Comparison of ENCODE assay signal across 18 mouse cellular contexts in genomic region chr2:30884852-30885373, GRCm38 (mm10). TPM values are rescaled to one million over a fixed set of nuclear protein-coding genes. Genes with fewer than 3 reads are reported as not detected.
A peak's percentile ranks its signal among the peaks of the same experiment; 100 is the strongest.
DNase-seq lines count a peak whose midpoint lies in the region; ATAC-seq and TF ChIP-seq lines count a peak whose summit lies in the region.
"Had no signal": no experiment of that assay in that cellular context is flagged by ENCODE, and none has a peak within 500 bp of the region (broad histone marks: within the 10 kb centered on the region; RNA-seq: fewer than 3 reads in every experiment).

No protein-coding gene starts in this region.

- whole genome bisulfite sequencing in hindbrain, postnatal 0 days = 92% methylated on average over 4 of the region's 4 CpGs
- 92% methylated on average over 4 of the region's 4 CpGs for WGBS in hindbrain, embryonic 13.5 days
- 96% methylated on average over 4 of the region's 4 CpGs for WGBS in embryonic facial prominence, embryonic 14.5 days

- no peaks in the 10 kb centered on the region for H3K4me1 ChIP-seq in hindbrain, postnatal 0 days (ENCODE audit: insufficient read depth, low read length)
- H3K4me1 ChIP-seq in hindbrain, embryonic 13.5 days (replicated peaks) = 0 out of 2 replicates have a peak, but pooled peaks cover 3% of the 10 kb centered on the region
- peaks cover 4 to 25% of the 10 kb centered on the region in 2 experiments for H3K4me1 ChIP-seq in ES-E14 (ENCODE audit: control insufficient read depth in 2 of 2, insufficient read depth in 2 of 2, low read length in 2 of 2, poor library complexity in 1 of 2)
- peaks cover 9% of the 10 kb centered on the region for H3K4me1 ChIP-seq in embryonic facial prominence, embryonic 14.5 days (ENCODE audit: control insufficient read depth, insufficient read depth, low read length)

- no peak for ATAC-seq in hindbrain, postnatal 0 days
- no peak for ATAC-seq in hindbrain, embryonic 13.5 days (ENCODE audit: low FRiP score)
- no peak for ATAC-seq in embryonic facial prominence, embryonic 14.5 days (ENCODE audit: low read depth)

- no peaks in the 10 kb centered on the region for H3K9me3 ChIP-seq in hindbrain, postnatal 0 days (ENCODE audit: low read length)
- no peaks in the 10 kb centered on the region for H3K9me3 ChIP-seq in hindbrain, embryonic 13.5 days
- H3K9me3 ChIP-seq in ES-E14 (ENCODE audit: control insufficient read depth, insufficient read depth, low read depth, low read length) = no peaks in the 10 kb centered on the region
- no peaks in the 10 kb centered on the region for H3K9me3 ChIP-seq in embryonic facial prominence, embryonic 14.5 days (ENCODE audit: control insufficient read depth, low read length)
- H3K9me3 ChIP-seq: neural tube, embryonic 13.5 days had no signal

- in situ Hi-C loops in ES-E14 (cut with MboI; ENCODE audit: low sequenced_read_pairs in 2 of 2, unreplicated experiment in 2 of 2) = no loop called here

- H3K9ac ChIP-seq in hindbrain, postnatal 0 days (replicated peaks; ENCODE audit: low read length) = no peak overlapping the region
- H3K9ac ChIP-seq in hindbrain, embryonic 13.5 days = no peak overlapping the region
- H3K9ac ChIP-seq in ES-E14 (ENCODE audit: insufficient read depth, low read depth, low read length, poor library complexity, severe bottlenecking) = peak overlapping the region; percentile 28; the same call in 1 of the 2 replicates
- no peak overlapping the region for H3K9ac ChIP-seq in embryonic facial prominence, embryonic 14.5 days (ENCODE audit: low read depth, low read length)
- H3K9ac ChIP-seq: neural tube, embryonic 13.5 days had no signal

- H3K27me3 ChIP-seq in hindbrain, postnatal 0 days (ENCODE audit: insufficient read depth, low read length) = no peaks in the 10 kb centered on the region
- H3K27me3 ChIP-seq in hindbrain, embryonic 13.5 days = no peaks in the 10 kb centered on the region
- no peaks in the 10 kb centered on the region for H3K27me3 ChIP-seq in embryonic facial prominence, embryonic 14.5 days (replicated peaks; ENCODE audit: control insufficient read depth, insufficient read depth, low read length)
- H3K27me3 ChIP-seq in myocyte (ENCODE audit: control insufficient read depth, insufficient read depth, insufficient read length) = no peaks in the 10 kb centered on the region
- H3K27me3 ChIP-seq: neural tube, embryonic 13.5 days had no signal

- DNase-seq in hindbrain, postnatal 0 days (ENCODE audit: low spot score) = no peak
- DNase-seq in ES-E14 (ENCODE audit: low read depth, low spot score) = no peak
- no peak for DNase-seq in embryonic facial prominence, embryonic 14.5 days (ENCODE audit: low spot score)
- DNase-seq in c-Kit-positive CD71-positive TER-119-positive erythroid progenitor cells, embryonic 14.5 days (ENCODE audit: low spot score) = no peak
- no peak for DNase-seq in ovary, postnatal 10 days (ENCODE audit: low spot score)
- DNase-seq: adrenal gland, postnatal 10 days; B cell, adult 2 months; cerebellum, adult 9-10 months; heart, postnatal 4 days; kidney, adult 8-10 months; lung, postnatal 14 days; thymus, postnatal 14 days had no signal

- H3K4me3 ChIP-seq in hindbrain, postnatal 0 days (ENCODE audit: low read length) = no peak overlapping the region
- H3K4me3 ChIP-seq in hindbrain, embryonic 13.5 days = no peak overlapping the region
- H3K4me3 ChIP-seq in ES-E14 (ENCODE audit: insufficient read depth in 1 of 2, low read depth in 1 of 2, low read length in 2 of 2, poor library complexity in 1 of 2, severe bottlenecking in 1 of 2) (no peak overlapping the region), myocyte (no peak overlapping the region)
- no peak overlapping the region for H3K4me3 ChIP-seq in embryonic facial prominence, embryonic 14.5 days (ENCODE audit: low read depth, low read length)
- H3K4me3 ChIP-seq: erythroblast, embryonic 14.5 days; neural tube, embryonic 13.5 days had no signal

- no peak overlapping the region for H3K27ac ChIP-seq in hindbrain, postnatal 0 days
- H3K27ac ChIP-seq in hindbrain, embryonic 13.5 days = no peak overlapping the region
- no peak overlapping the region for H3K27ac ChIP-seq in ES-E14 (ENCODE audit: insufficient read depth, low read depth, low read length, poor library complexity, severe bottlenecking)
- peak overlapping the region; percentile 71 for H3K27ac ChIP-seq in embryonic facial prominence, embryonic 14.5 days (replicated peaks; ENCODE audit: low read depth, low read length)

- no peak for TF ChIP-seq POLR2A in myocyte (IDR thresholded peaks at IDR 0.05; ENCODE audit: insufficient read length, low read depth)

- no peaks in the 10 kb centered on the region for H3K36me3 ChIP-seq in hindbrain, postnatal 0 days (ENCODE audit: insufficient read depth, low read length)
- no peaks in the 10 kb centered on the region for H3K36me3 ChIP-seq in hindbrain, embryonic 13.5 days
- H3K36me3 ChIP-seq in ES-E14 (ENCODE audit: control insufficient read depth, insufficient read depth, low read length, poor library complexity, severe bottlenecking) = no peaks in the 10 kb centered on the region
- peaks cover 32% of the 10 kb centered on the region for H3K36me3 ChIP-seq in embryonic facial prominence, embryonic 14.5 days (ENCODE audit: control insufficient read depth, insufficient read depth, low read length)
- H3K36me3 ChIP-seq in myocyte (ENCODE audit: control insufficient read depth, insufficient read depth) = no peaks in the 10 kb centered on the region
- H3K36me3 ChIP-seq: neural tube, embryonic 13.5 days had no signal

- H3K4me2 ChIP-seq in hindbrain, postnatal 0 days (ENCODE audit: low read depth, low read length) = no peak overlapping the region
- H3K4me2 ChIP-seq in hindbrain, embryonic 13.5 days = no peak overlapping the region
- H3K4me2 ChIP-seq in embryonic facial prominence, embryonic 14.5 days (ENCODE audit: low read depth, low read length) = no peak overlapping the region
- peak overlapping the region; percentile 64 for H3K4me2 ChIP-seq in myocyte (ENCODE audit: low read depth)
- H3K4me2 ChIP-seq: neural tube, embryonic 13.5 days had no signal

- no peaks in the 10 kb centered on the region for H3K79me2 ChIP-seq in myocyte (ENCODE audit: control insufficient read depth, insufficient read depth)

- 0 out of 2 replicates have a peak, but pooled peaks have one; percentile 28 for TF ChIP-seq CTCF in hindbrain, postnatal 0 days (IDR thresholded peaks at IDR 0.05; ENCODE audit: low read depth)

- no peak overlapping the region for H3ac ChIP-seq in myocyte (ENCODE audit: control insufficient read depth, insufficient read length)

TF ChIP-seq in ES-E14, 5 proteins besides CTCF, POLR2A, EP300 and RAD21:
- TF ChIP-seq CHD2 (IDR thresholded peaks at IDR 0.05; ENCODE audit: low read depth, low read length) (no peak; the same call in 1 of the 2 replicates), MAFK (IDR thresholded peaks at IDR 0.05; ENCODE audit: insufficient read depth, low read depth, low read length) (no peak), ZNF384 (IDR thresholded peaks at IDR 0.05; ENCODE audit: low read depth, low read length) (no peak), HCFC1 (IDR thresholded peaks at IDR 0.05; ENCODE audit: borderline replicate concordance, insufficient read depth, low read length) (no peak), ZC3H11A (IDR thresholded peaks at IDR 0.05; ENCODE audit: borderline replicate concordance, low read depth, low read length) (no peak)

TF ChIP-seq in myocyte, 11 proteins besides CTCF, POLR2A, EP300 and RAD21:
- TF ChIP-seq E2F4 (IDR thresholded peaks at IDR 0.05; ENCODE audit: insufficient read depth) (no peak), POLR2AphosphoS2 (IDR thresholded peaks at IDR 0.05; ENCODE audit: insufficient read length, low read depth) (no peak), TCF12 (IDR thresholded peaks at IDR 0.05; ENCODE audit: insufficient read depth, poor library complexity, severe bottlenecking) (no peak), USF1 (IDR thresholded peaks at IDR 0.05; ENCODE audit: low read depth) (no peak), SRF (IDR thresholded peaks at IDR 0.05; ENCODE audit: control insufficient read depth, insufficient read length, low read depth) (no peak), MYOD1 (IDR thresholded peaks at IDR 0.05; ENCODE audit: control insufficient read depth in 1 of 3, insufficient read length in 2 of 3, low read depth in 2 of 3) (no peak), TCF3 (IDR thresholded peaks at IDR 0.05; ENCODE audit: insufficient read length, low read depth) (no peak), MYOG (IDR thresholded peaks at IDR 0.05; ENCODE audit: control insufficient read depth in 1 of 3, insufficient read depth in 1 of 3, insufficient read length in 2 of 3, low read depth in 2 of 3) (no peak), REST (IDR thresholded peaks at IDR 0.05; ENCODE audit: insufficient read depth, insufficient read length) (no peak)
TF ChIP-seq in myocyte: peak in this region for 0.

RNA-seq across cellular contexts. Expression of gene Ptges, which starts 44.8 kb away (rescaled TPM):
- 3.6 and 13.3 TPM in 2 replicates for total RNA-seq in hindbrain, postnatal 0 days (2014; rRNA removed)
- polyA plus RNA-seq in hindbrain, postnatal 0 days (2015; fragmentation: Nextera tagmentation; extraction: Ambion mirVana) = 8.4 and 9.0 TPM in 2 replicates
- 3.8 and 5.8 TPM in 2 replicates for polyA plus RNA-seq in hindbrain, embryonic 13.5 days (2015; fragmentation: Nextera tagmentation; extraction: Ambion mirVana)
- total RNA-seq in ES-E14 (2012; rRNA removed) = 25.5 and 30.3 TPM in 2 replicates
- 14.9 and 17.3 TPM in 2 replicates for polyA plus RNA-seq in embryonic facial prominence, embryonic 14.5 days (2014; fragmentation: Nextera tagmentation; extraction: Ambion mirVana)
- polyA plus RNA-seq in myocyte (2012; fragmentation: generic; extraction: Trizol) = 0.56 TPM
- polyA plus RNA-seq: erythroblast, embryonic 14.5 days had no signal

RNA-seq across cellular contexts. Expression of gene Prrx2, which starts 50.1 kb away (rescaled TPM):
- 6.7 and 7.2 TPM in 2 replicates for total RNA-seq in hindbrain, postnatal 0 days (2014; rRNA removed)
- polyA plus RNA-seq in hindbrain, postnatal 0 days (2015; fragmentation: Nextera tagmentation; extraction: Ambion mirVana) = 5.0 and 5.6 TPM in 2 replicates
- 3.0 and 3.8 TPM in 2 replicates for polyA plus RNA-seq in hindbrain, embryonic 13.5 days (2015; fragmentation: Nextera tagmentation; extraction: Ambion mirVana)
- 8.7 and 16.2 TPM in 2 replicates for total RNA-seq in ES-E14 (2012; rRNA removed)
- 63.8 and 68.0 TPM in 2 replicates for polyA plus RNA-seq in embryonic facial prominence, embryonic 14.5 days (2014; fragmentation: Nextera tagmentation; extraction: Ambion mirVana)
- 21.8 TPM for polyA plus RNA-seq in myocyte (2012; fragmentation: generic; extraction: Trizol)
- total RNA-seq: granulocyte monocyte progenitor cell, adult 5-6 weeks; monocyte, adult 5-6 weeks had no signal
- polyA plus RNA-seq: erythroblast, embryonic 14.5 days had no signal

RNA-seq across cellular contexts. Expression of gene Asb6, which starts 54.8 kb away (rescaled TPM):
- 49.1 and 53.5 TPM in 2 replicates for total RNA-seq in hindbrain, postnatal 0 days (2014; rRNA removed)
- 36.6 and 37.4 TPM in 2 replicates for polyA plus RNA-seq in hindbrain, postnatal 0 days (2015; fragmentation: Nextera tagmentation; extraction: Ambion mirVana)
- polyA plus RNA-seq in hindbrain, embryonic 13.5 days (2015; fragmentation: Nextera tagmentation; extraction: Ambion mirVana) = 38.3 and 41.0 TPM in 2 replicates
- 73.6 and 88.1 TPM in 2 replicates for total RNA-seq in ES-E14 (2012; rRNA removed)
- 26.6 and 30.4 TPM in 2 replicates for polyA plus RNA-seq in embryonic facial prominence, embryonic 14.5 days (2014; fragmentation: Nextera tagmentation; extraction: Ambion mirVana)
- polyA plus RNA-seq in myocyte (2012; fragmentation: generic; extraction: Trizol) = 44.9 TPM
